Mouse (Mus musculus): ENCODE measurements around the gene Gm10563.

- TF ChIP-seq EP300 (IDR thresholded peaks at IDR 0.05; ENCODE audit: insufficient read depth, low read depth, low read length): no peak
- no peak for TF ChIP-seq CTCF (IDR thresholded peaks at IDR 0.05; ENCODE audit: low read depth, low read length)
Measured at GRCm38 (mm10) chr4:155575521-155575920, 69.7 kb downstream of the Gm10563 start.
